Mouse (Mus musculus) right cerebral cortex, adult 2 months (tissue): Measurements from ENCODE around the gene Olfr750.

ENCODE experiments used
- DNase-seq, 2 experiments: peaks; one replicate each; pipeline ENCODE4 v3.0.0; 2021 to 2022; ENCODE audit warnings: low spot score in 2 of 2

Olfr750 gene

GRCm38 (mm10) chr14:51088166-51088969 lies 14.1 kb upstream of the Olfr750 start:
- peak; percentile 93 to 96 for DNase-seq

GRCm38 (mm10) chr14:51087762-51088161 lies 13.5 kb upstream of the Olfr750 start:
- DNase-seq = no peak

GRCm38 (mm10) chr14:51085911-51086310 lies 11.7 kb upstream of the Olfr750 start:
- DNase-seq = no peak

GRCm38 (mm10) chr14:51085086-51085485 lies 10.9 kb upstream of the Olfr750 start:
- DNase-seq = no peak

GRCm38 (mm10) chr14:51083805-51084204 lies 9.6 kb upstream of the Olfr750 start:
- no peak for DNase-seq

- peak; percentile 78 to 82 for DNase-seq
Measured at GRCm38 (mm10) chr14:51082599-51083581, 8.7 kb upstream of the Olfr750 start.

GRCm38 (mm10) chr14:51081035-51081434 lies 6.8 kb upstream of the Olfr750 start:
- DNase-seq = no peak

- no peak for DNase-seq
Measured at GRCm38 (mm10) chr14:51079180-51079579, 4.9 kb upstream of the Olfr750 start.

- no peak for DNase-seq
Measured at GRCm38 (mm10) chr14:51069617-51070016, 4.6 kb downstream of the Olfr750 start.

- DNase-seq = no peak
Measured at GRCm38 (mm10) chr14:51068956-51069355, 5.3 kb downstream of the Olfr750 start.

GRCm38 (mm10) chr14:51060761-51061160 lies 13.5 kb downstream of the Olfr750 start:
- no peak for DNase-seq

- DNase-seq = no peak
Measured at GRCm38 (mm10) chr14:51057401-51057831, 16.8 kb downstream of the Olfr750 start, which contains the start of gene Rnase12. TSS of gene Rnase12 (minus strand) at chr14:51057661.

GRCm38 (mm10) chr14:51054243-51055237 lies 19.7 kb downstream of the Olfr750 start:
- no peak for DNase-seq

- DNase-seq = no peak
Measured at GRCm38 (mm10) chr14:51053176-51053575, 21.1 kb downstream of the Olfr750 start.

- no peak for DNase-seq
Measured at GRCm38 (mm10) chr14:51051941-51052340, 22.3 kb downstream of the Olfr750 start.

GRCm38 (mm10) chr14:51050063-51050462 lies 24.2 kb downstream of the Olfr750 start, which contains the start of gene Rnase11:
TSS of gene Rnase11 (minus strand) at chr14:51050163.
- DNase-seq = no peak

- DNase-seq = no peak
Measured at GRCm38 (mm10) chr14:51047846-51048245, 26.4 kb downstream of the Olfr750 start.

GRCm38 (mm10) chr14:51041769-51042168 lies 32.5 kb downstream of the Olfr750 start, which contains the start of gene Rnase9:
TSS of gene Rnase9 (minus strand) at chr14:51041869.
- DNase-seq = no peak

- no peak for DNase-seq
Measured at GRCm38 (mm10) chr14:51036214-51036613, 38.0 kb downstream of the Olfr750 start.

GRCm38 (mm10) chr14:51035206-51035605 lies 39.0 kb downstream of the Olfr750 start:
- no peak for DNase-seq
